Mouse (Mus musculus): ENCODE data around the gene Fam53b. TPM values are rescaled to one million over a fixed set of nuclear protein-coding genes. Genes with fewer than 3 reads are reported as not detected.

Gene Fam53b
- polyA plus RNA-seq, 1 experiment, result 21.9 TPM

- Histone ChIP-seq H3K4me3 (ENCODE audit: insufficient read depth, low read length) (no peak overlapping the region), H3K27ac (ENCODE audit: insufficient read depth, low read length) (no peak overlapping the region), H3K4me1 (ENCODE audit: control insufficient read depth, insufficient read depth, low read length) (peaks cover 3% of the 10 kb centered on the region)
- TF ChIP-seq POLR2A (IDR thresholded peaks at IDR 0.05; ENCODE audit: extremely low read depth, insufficient read depth, low read length) (no peak), CTCF (IDR thresholded peaks at IDR 0.05; ENCODE audit: extremely low read depth, insufficient read depth, low read length) (no peak)
Measured at GRCm38 (mm10) chr7:132726106-132726861, 87.4 kb downstream of the Fam53b start.

- Histone ChIP-seq H3K4me3 (ENCODE audit: insufficient read depth, low read length) (no peak overlapping the region), H3K27ac (ENCODE audit: insufficient read depth, low read length) (peak overlapping the region; percentile 20), H3K4me1 (ENCODE audit: control insufficient read depth, insufficient read depth, low read length) (peaks cover 6% of the 10 kb centered on the region; the same call in 1 of the 2 replicates)
- no peak for TF ChIP-seq POLR2A (IDR thresholded peaks at IDR 0.05; ENCODE audit: extremely low read depth, insufficient read depth, low read length)
- no peak for TF ChIP-seq CTCF (IDR thresholded peaks at IDR 0.05; ENCODE audit: extremely low read depth, insufficient read depth, low read length)
Measured at GRCm38 (mm10) chr7:132724501-132725062, 89.1 kb downstream of the Fam53b start.

- peaks cover 6% of the 10 kb centered on the region; the same call in 1 of the 2 replicates for H3K4me1 ChIP-seq (ENCODE audit: control insufficient read depth, insufficient read depth, low read length)
- TF ChIP-seq POLR2A (IDR thresholded peaks at IDR 0.05; ENCODE audit: extremely low read depth, insufficient read depth, low read length), result no peak
- no peak for TF ChIP-seq CTCF (IDR thresholded peaks at IDR 0.05; ENCODE audit: extremely low read depth, insufficient read depth, low read length)
- H3K4me3 ChIP-seq (ENCODE audit: insufficient read depth, low read length), result no peak overlapping the region
- H3K27ac ChIP-seq (ENCODE audit: insufficient read depth, low read length), result peak overlapping the region; percentile 78
Measured at GRCm38 (mm10) chr7:132723906-132724305, 89.8 kb downstream of the Fam53b start.

- no peak for TF ChIP-seq POLR2A (IDR thresholded peaks at IDR 0.05; ENCODE audit: extremely low read depth, insufficient read depth, low read length)
- no peak for TF ChIP-seq CTCF (IDR thresholded peaks at IDR 0.05; ENCODE audit: extremely low read depth, insufficient read depth, low read length)
- Histone ChIP-seq H3K4me3 (ENCODE audit: insufficient read depth, low read length) (no peak overlapping the region), H3K27ac (ENCODE audit: insufficient read depth, low read length) (peak overlapping the region; percentile 78), H3K4me1 (ENCODE audit: control insufficient read depth, insufficient read depth, low read length) (peaks cover 6% of the 10 kb centered on the region; the same call in 1 of the 2 replicates)
Measured at GRCm38 (mm10) chr7:132722401-132723370, 91.0 kb downstream of the Fam53b start.

GRCm38 (mm10) chr7:132720562-132720961 lies 93.1 kb downstream of the Fam53b start:
- Histone ChIP-seq H3K4me1 (ENCODE audit: control insufficient read depth, insufficient read depth, low read length) (peaks cover 6% of the 10 kb centered on the region; the same call in 1 of the 2 replicates), H3K4me3 (ENCODE audit: insufficient read depth, low read length) (no peak overlapping the region), H3K27ac (ENCODE audit: insufficient read depth, low read length) (0 out of 2 replicates have a peak overlapping the region, but pooled peaks have one; percentile 67)
- TF ChIP-seq CTCF (IDR thresholded peaks at IDR 0.05; ENCODE audit: extremely low read depth, insufficient read depth, low read length), result no peak
- TF ChIP-seq POLR2A (IDR thresholded peaks at IDR 0.05; ENCODE audit: extremely low read depth, insufficient read depth, low read length), result no peak

- Histone ChIP-seq H3K4me1 (ENCODE audit: control insufficient read depth, insufficient read depth, low read length) (peaks cover 10% of the 10 kb centered on the region), H3K4me3 (ENCODE audit: insufficient read depth, low read length) (no peak overlapping the region), H3K27ac (ENCODE audit: insufficient read depth, low read length) (peak overlapping the region; percentile 67; the same call in 1 of the 2 replicates)
- no peak for TF ChIP-seq POLR2A (IDR thresholded peaks at IDR 0.05; ENCODE audit: extremely low read depth, insufficient read depth, low read length)
Measured at GRCm38 (mm10) chr7:132719570-132719969, 94.1 kb downstream of the Fam53b start.

GRCm38 (mm10) chr7:132715259-132715658 lies 98.4 kb downstream of the Fam53b start:
- TF ChIP-seq POLR2A (IDR thresholded peaks at IDR 0.05; ENCODE audit: extremely low read depth, insufficient read depth, low read length) (no peak), CTCF (IDR thresholded peaks at IDR 0.05; ENCODE audit: extremely low read depth, insufficient read depth, low read length) (no peak)
- Histone ChIP-seq H3K4me3 (ENCODE audit: insufficient read depth, low read length) (no peak overlapping the region), H3K4me1 (ENCODE audit: control insufficient read depth, insufficient read depth, low read length) (peaks cover 12% of the 10 kb centered on the region), H3K27ac (ENCODE audit: insufficient read depth, low read length) (peak overlapping the region; percentile 55)

GRCm38 (mm10) chr7:132714236-132714923 lies 99.3 kb downstream of the Fam53b start:
- H3K4me1 ChIP-seq (ENCODE audit: control insufficient read depth, insufficient read depth, low read length), result peaks cover 12% of the 10 kb centered on the region
- no peak overlapping the region for H3K4me3 ChIP-seq (ENCODE audit: insufficient read depth, low read length)
- TF ChIP-seq POLR2A (IDR thresholded peaks at IDR 0.05; ENCODE audit: extremely low read depth, insufficient read depth, low read length) (peak; percentile 40; the same call in 1 of the 2 replicates), CTCF (IDR thresholded peaks at IDR 0.05; ENCODE audit: extremely low read depth, insufficient read depth, low read length) (no peak)
- peak overlapping the region; percentile 55 for H3K27ac ChIP-seq (ENCODE audit: insufficient read depth, low read length)
